Mouse (Mus musculus): ENCODE measurements around the gene Exosc9. TPM values are rescaled to one million over a fixed set of nuclear protein-coding genes. Genes with fewer than 3 reads are reported as not detected.

Gene Exosc9
- polyA plus RNA-seq, 1 experiment from 2014 or later, result 72.3 TPM

GRCm38 (mm10) chr3:36522137-36522536 is 30.3 kb upstream of the Exosc9 start:
- H3K27ac ChIP-seq (ENCODE audit: low read depth), result no peak overlapping the region
- H3K36me3 ChIP-seq (ENCODE audit: insufficient read depth), result no peaks in the 10 kb centered on the region
- TF ChIP-seq CTCF (IDR thresholded peaks at IDR 0.05; ENCODE audit: low read depth), result no peak
- ATAC-seq (ENCODE audit: insufficient read depth), result no peak
- H3K4me1 ChIP-seq (ENCODE audit: insufficient read depth), result no peaks in the 10 kb centered on the region
- 19% methylated on average over 4 of the region's 4 CpGs for WGBS
- DNase-seq, result no peak
- H3K27me3 ChIP-seq (ENCODE audit: insufficient read depth, low read length), result peaks cover 30% of the 10 kb centered on the region
- no peak overlapping the region for H3K9ac ChIP-seq
- H3K9me3 ChIP-seq (ENCODE audit: low read depth, low read length), result no peaks in the 10 kb centered on the region
- H3K4me3 ChIP-seq (ENCODE audit: low read depth, low read length), result no peak overlapping the region
- no peak overlapping the region for H3K4me2 ChIP-seq

- Histone ChIP-seq H3K4me3 (ENCODE audit: low read depth, low read length) (no peak overlapping the region), H3K4me1 (ENCODE audit: insufficient read depth) (no peaks in the 10 kb centered on the region), H3K9me3 (ENCODE audit: low read depth, low read length) (no peaks in the 10 kb centered on the region), H3K9ac (no peak overlapping the region), H3K27me3 (ENCODE audit: insufficient read depth, low read length) (peaks cover 28% of the 10 kb centered on the region), H3K4me2 (no peak overlapping the region), H3K36me3 (ENCODE audit: insufficient read depth) (no peaks in the 10 kb centered on the region), H3K27ac (ENCODE audit: low read depth) (no peak overlapping the region)
- DNase-seq, result no peak
- 65% methylated on average over 3 of the region's 3 CpGs for WGBS
- no peak for TF ChIP-seq CTCF (IDR thresholded peaks at IDR 0.05; ENCODE audit: low read depth)
- no peak for ATAC-seq (ENCODE audit: insufficient read depth)
Observed at GRCm38 (mm10) chr3:36524466-36524865, 27.9 kb upstream of the Exosc9 start.

GRCm38 (mm10) chr3:36530345-36530744 is 22.1 kb upstream of the Exosc9 start:
- no peak overlapping the region for H3K9ac ChIP-seq
- H3K4me2 ChIP-seq, result no peak overlapping the region
- no peak overlapping the region for H3K4me3 ChIP-seq (ENCODE audit: low read depth, low read length)
- no peaks in the 10 kb centered on the region for H3K9me3 ChIP-seq (ENCODE audit: low read depth, low read length)
- no peaks in the 10 kb centered on the region for H3K27me3 ChIP-seq (ENCODE audit: insufficient read depth, low read length)
- 50% methylated on average over 6 of the region's 6 CpGs for WGBS
- peak; percentile 91 for ATAC-seq (ENCODE audit: insufficient read depth)
- TF ChIP-seq CTCF (IDR thresholded peaks at IDR 0.05; ENCODE audit: low read depth), result no peak
- H3K36me3 ChIP-seq (ENCODE audit: insufficient read depth), result no peaks in the 10 kb centered on the region
- H3K27ac ChIP-seq (ENCODE audit: low read depth), result no peak overlapping the region
- peak; percentile 87 for DNase-seq
- peaks cover 18% of the 10 kb centered on the region for H3K4me1 ChIP-seq (ENCODE audit: insufficient read depth)

GRCm38 (mm10) chr3:36530781-36531180 is 21.6 kb upstream of the Exosc9 start:
- H3K9ac ChIP-seq, result no peak overlapping the region
- H3K36me3 ChIP-seq (ENCODE audit: insufficient read depth), result no peaks in the 10 kb centered on the region
- no peak for TF ChIP-seq CTCF (IDR thresholded peaks at IDR 0.05; ENCODE audit: low read depth)
- peak overlapping the region; percentile 46; the same call in 1 of the 2 replicates for H3K27ac ChIP-seq (ENCODE audit: low read depth)
- H3K4me2 ChIP-seq, result no peak overlapping the region
- H3K27me3 ChIP-seq (ENCODE audit: insufficient read depth, low read length), result no peaks in the 10 kb centered on the region
- peaks cover 18% of the 10 kb centered on the region for H3K4me1 ChIP-seq (ENCODE audit: insufficient read depth)
- no peaks in the 10 kb centered on the region for H3K9me3 ChIP-seq (ENCODE audit: low read depth, low read length)
- ATAC-seq (ENCODE audit: insufficient read depth) (no peak), DNase-seq (no peak)
- H3K4me3 ChIP-seq (ENCODE audit: low read depth, low read length), result no peak overlapping the region
- WGBS, result 64% methylated on average over 5 of the region's 5 CpGs

GRCm38 (mm10) chr3:36531242-36531641 is 21.2 kb upstream of the Exosc9 start:
- H3K4me3 ChIP-seq (ENCODE audit: low read depth, low read length), result no peak overlapping the region
- ATAC-seq (ENCODE audit: insufficient read depth) (no peak), DNase-seq (peak; percentile 42)
- H3K9me3 ChIP-seq (ENCODE audit: low read depth, low read length), result no peaks in the 10 kb centered on the region
- peak overlapping the region; percentile 56 for H3K4me2 ChIP-seq
- H3K4me1 ChIP-seq (ENCODE audit: insufficient read depth), result peaks cover 18% of the 10 kb centered on the region
- 22% methylated on average over 2 of the region's 2 CpGs for WGBS
- H3K9ac ChIP-seq, result no peak overlapping the region
- no peaks in the 10 kb centered on the region for H3K27me3 ChIP-seq (ENCODE audit: insufficient read depth, low read length)
- no peak overlapping the region for H3K27ac ChIP-seq (ENCODE audit: low read depth)
- TF ChIP-seq CTCF (IDR thresholded peaks at IDR 0.05; ENCODE audit: low read depth), result no peak
- H3K36me3 ChIP-seq (ENCODE audit: insufficient read depth), result no peaks in the 10 kb centered on the region

- ATAC-seq (ENCODE audit: insufficient read depth) (no peak), DNase-seq (peak; percentile 64)
- H3K4me2 ChIP-seq, result peak overlapping the region; percentile 56
- no peaks in the 10 kb centered on the region for H3K27me3 ChIP-seq (ENCODE audit: insufficient read depth, low read length)
- H3K36me3 ChIP-seq (ENCODE audit: insufficient read depth), result no peaks in the 10 kb centered on the region
- H3K27ac ChIP-seq (ENCODE audit: low read depth), result no peak overlapping the region
- no peak for TF ChIP-seq CTCF (IDR thresholded peaks at IDR 0.05; ENCODE audit: low read depth)
- peak overlapping the region; percentile 30 for H3K4me3 ChIP-seq (ENCODE audit: low read depth, low read length)
- peaks cover 18% of the 10 kb centered on the region for H3K4me1 ChIP-seq (ENCODE audit: insufficient read depth)
- WGBS, result 2% methylated on average over 18 of the region's 18 CpGs
- H3K9me3 ChIP-seq (ENCODE audit: low read depth, low read length), result no peaks in the 10 kb centered on the region
- H3K9ac ChIP-seq, result peak overlapping the region; percentile 41
Observed at GRCm38 (mm10) chr3:36531979-36532542, 20.3 kb upstream of the Exosc9 start.

GRCm38 (mm10) chr3:36532738-36533137 is 19.7 kb upstream of the Exosc9 start:
- DNase-seq (peak; percentile 12), ATAC-seq (ENCODE audit: insufficient read depth) (no peak)
- H3K4me3 ChIP-seq (ENCODE audit: low read depth, low read length), result no peak overlapping the region
- WGBS, result 27% methylated on average over 7 of the region's 7 CpGs
- H3K9me3 ChIP-seq (ENCODE audit: low read depth, low read length), result no peaks in the 10 kb centered on the region
- no peak overlapping the region for H3K9ac ChIP-seq
- H3K4me1 ChIP-seq (ENCODE audit: insufficient read depth), result peaks cover 18% of the 10 kb centered on the region
- no peaks in the 10 kb centered on the region for H3K27me3 ChIP-seq (ENCODE audit: insufficient read depth, low read length)
- TF ChIP-seq CTCF (IDR thresholded peaks at IDR 0.05; ENCODE audit: low read depth), result no peak
- no peaks in the 10 kb centered on the region for H3K36me3 ChIP-seq (ENCODE audit: insufficient read depth)
- H3K27ac ChIP-seq (ENCODE audit: low read depth), result no peak overlapping the region
- peak overlapping the region; percentile 56 for H3K4me2 ChIP-seq
